Mouse (Mus musculus) ES-Bruce4 (cell line): Measurements from ENCODE around the gene Serpina11. TPM values are rescaled to one million over a fixed set of nuclear protein-coding genes. Genes with fewer than 3 reads are reported as not detected.

Source experiments
- H3K27ac ChIP-seq: 2 replicates; pipeline ENCODE4 v1.5.1; 2012; ENCODE audit warnings: low read length, inconsistent platforms; ENCODE audit not compliant: insufficient read depth
- H3K27me3 ChIP-seq: 2 replicates; pipeline ENCODE4 v1.6.1; 2012; ENCODE audit warnings: mild to moderate bottlenecking, low read length, inconsistent platforms; ENCODE audit not compliant: control insufficient read depth, poor library complexity, insufficient read depth, severe bottlenecking
- H3K36me3 ChIP-seq: 2 replicates; pipeline ENCODE4 v1.6.1; 2012; ENCODE audit warnings: inconsistent platforms, mild to moderate bottlenecking, low read length, moderate library complexity; ENCODE audit not compliant: control insufficient read depth, poor library complexity, insufficient read depth, severe bottlenecking
- H3K4me1 ChIP-seq: one replicate; pipeline ENCODE4 v1.8.1; 2011; ENCODE audit warnings: low read length; ENCODE audit not compliant: control insufficient read depth, insufficient read depth
- H3K4me3 ChIP-seq: 2 replicates; pipeline ENCODE4 v1.5.1; 2011; ENCODE audit warnings: low read depth, mild to moderate bottlenecking, low read length
- H3K9ac ChIP-seq: 2 replicates; pipeline ENCODE4 v1.6.1; 2012; ENCODE audit warnings: low read depth, mild to moderate bottlenecking, inconsistent platforms; ENCODE audit not compliant: poor library complexity, severe bottlenecking
- H3K9me3 ChIP-seq: replicated peaks from 2 replicates; pipeline ENCODE4 v1.6.1; 2012; ENCODE audit warnings: mild to moderate bottlenecking, low read length, inconsistent platforms; ENCODE audit not compliant: control insufficient read depth, poor library complexity, insufficient read depth, severe bottlenecking
- CTCF ChIP-seq: IDR thresholded peaks from one replicate; pipeline ENCODE4 v1.8.1; 2011; ENCODE audit warnings: low read depth, low read length
- EP300 ChIP-seq: IDR thresholded peaks from 2 replicates; pipeline ENCODE4 v1.6.1; 2011; ENCODE audit warnings: low read depth, low read length; ENCODE audit not compliant: insufficient read depth
- POLR2A ChIP-seq: IDR thresholded peaks from one replicate; pipeline ENCODE4 v1.8.1; 2011; ENCODE audit warnings: low read length; ENCODE audit not compliant: insufficient read depth
- polyA plus RNA-seq: library from polyadenylated mRNA; stranded (reverse); fragments of >200 nt; gene quantifications from 2 replicates; pipeline ENCODE4 v1.2.4, GENCODE M21; 2011; ENCODE audit warnings: low read depth; ENCODE audit not compliant: missing spikeins, insufficient read depth, insufficient read length

Gene Serpina11
- polyA plus RNA-seq, 1 experiment = not detected

DNA sequence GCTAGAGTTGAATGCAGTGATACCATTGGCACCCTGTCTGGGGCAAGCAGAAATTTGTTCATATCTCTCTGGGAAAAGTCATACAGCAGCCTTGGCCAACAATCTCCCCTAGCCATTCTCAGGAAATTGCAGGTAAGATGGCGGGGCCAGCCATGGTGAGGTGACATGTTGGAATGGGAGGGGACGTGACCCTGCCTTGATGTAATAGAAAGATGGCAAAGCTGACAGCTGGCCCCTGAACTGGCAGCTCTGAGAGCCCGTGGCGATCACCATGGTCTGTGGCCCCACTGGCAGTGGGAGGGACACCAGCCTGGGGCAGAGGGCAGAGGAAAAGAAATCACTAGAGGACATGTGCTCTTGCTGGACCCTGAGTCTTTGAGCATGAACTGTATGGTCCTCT lies 43.5 kb downstream of the Serpina11 start:
- Histone ChIP-seq H3K36me3 (no peaks in the 10 kb centered on the region), H3K9ac (no peak overlapping the region), H3K27ac (no peak overlapping the region), H3K27me3 (no peaks in the 10 kb centered on the region), H3K4me1 (no peaks in the 10 kb centered on the region), H3K4me3 (no peak overlapping the region), H3K9me3 (no peaks in the 10 kb centered on the region; the same call in 1 of the 2 replicates)
- TF ChIP-seq POLR2A (no peak), CTCF (no peak), EP300 (no peak)

Other genes with a start within 250 kb of the Serpina11 start
- not detected in 2 replicates for gene Serpina1d, start 216.4 kb downstream of the Serpina11 start, polyA plus RNA-seq
- gene Serpina1b, start 159.6 kb downstream of the Serpina11 start, polyA plus RNA-seq = not detected in 2 replicates
- not detected in 2 replicates for gene Serpina1a, start 126.4 kb downstream of the Serpina11 start, polyA plus RNA-seq
- not detected in 2 replicates for gene Serpina1c, start 85.1 kb downstream of the Serpina11 start, polyA plus RNA-seq
- not detected in 2 replicates for gene Serpina1e, start 31.0 kb downstream of the Serpina11 start, polyA plus RNA-seq
- gene Serpina9, start 23.8 kb upstream of the Serpina11 start, polyA plus RNA-seq = not detected in 2 replicates
- gene Serpina12, start 54.5 kb upstream of the Serpina11 start, polyA plus RNA-seq = not detected in 2 replicates
- gene Serpina5, start 111.2 kb upstream of the Serpina11 start, polyA plus RNA-seq = not detected in 2 replicates
- gene Serpina3a, start 122.8 kb upstream of the Serpina11 start, polyA plus RNA-seq = not detected in 2 replicates
- gene Serpina3b, start 138.0 kb upstream of the Serpina11 start, polyA plus RNA-seq = not detected in 2 replicates
- gene Serpina3c, start 163.9 kb upstream of the Serpina11 start, polyA plus RNA-seq = not detected in 2 replicates
- gene Serpina3f, start 224.6 kb upstream of the Serpina11 start, polyA plus RNA-seq = not detected in 2 replicates
- gene Serpina3g, start 246.3 kb upstream of the Serpina11 start, polyA plus RNA-seq = 1.2 TPM in 1 of 2 replicates, not detected in the other